Mouse (Mus musculus) thymus, adult 2 months (tissue): Measurements from ENCODE around the gene Pxt1. TPM values are rescaled to one million over a fixed set of nuclear protein-coding genes. Genes with fewer than 3 reads are reported as not detected.

ENCODE experiments used
- DNase-seq: peaks from one replicate; pipeline ENCODE4 v3.0.0; 2021
- H3K27ac ChIP-seq: fragments of 200-500 bp; 2 replicates; pipeline ENCODE4 v1.5.1; 2012; ENCODE audit warnings: low read length, control low read depth; ENCODE audit not compliant: control insufficient read depth, insufficient read depth
- H3K27me3 ChIP-seq: fragments of 200-500 bp; 2 replicates; pipeline ENCODE4 v1.6.1; 2012; ENCODE audit warnings: mild to moderate bottlenecking, low read length, moderate library complexity, mixed read lengths; ENCODE audit not compliant: control insufficient read depth, insufficient read depth
- H3K36me3 ChIP-seq: fragments of 200-500 bp; 2 replicates; pipeline ENCODE4 v1.6.1; 2012; ENCODE audit warnings: mild to moderate bottlenecking, low read length, moderate library complexity; ENCODE audit not compliant: control insufficient read depth, insufficient read depth
- H3K4me1 ChIP-seq: fragments of 200-500 bp; replicated peaks from 2 replicates; pipeline ENCODE4 v1.6.1; 2012; ENCODE audit warnings: low read length; ENCODE audit not compliant: control insufficient read depth, insufficient read depth
- H3K4me3 ChIP-seq: fragments of 200-500 bp; 2 replicates; pipeline ENCODE4 v1.5.1; 2012; ENCODE audit warnings: mild to moderate bottlenecking, low read length, control low read depth, moderate library complexity; ENCODE audit not compliant: control insufficient read depth, insufficient read depth
- CTCF ChIP-seq: fragments of 200-500 bp; IDR thresholded peaks from 2 replicates; pipeline ENCODE4 v1.5.1; 2012; ENCODE audit warnings: mild to moderate bottlenecking, control low read depth, low read length, moderate library complexity, borderline replicate concordance; ENCODE audit not compliant: control insufficient read depth, poor library complexity, insufficient read depth; ENCODE audit errors: extremely low read depth
- POLR2A ChIP-seq: fragments of 200-500 bp; IDR thresholded peaks from 2 replicates; pipeline ENCODE4 v1.6.1; 2012; ENCODE audit warnings: mild to moderate bottlenecking, low read length, control low read depth, moderate library complexity; ENCODE audit not compliant: control insufficient read depth, poor library complexity, insufficient read depth; ENCODE audit errors: extremely low read depth
- WGBS: fragments of 180-500 bp; shearing (Covaris S2); methylation state at CpG from one replicate; pipeline ENCODE4 v1.1.7; 2018; 5-methylcytosine and 5-hydroxymethylcytosine counted together
- polyA plus RNA-seq: library from polyadenylated mRNA; depleted of rRNA; stranded (reverse); fragments of >200 nt; gene quantifications from 2 replicates; pipeline ENCODE4 v1.2.3, GENCODE M21; 2012

The Pxt1 gene
- polyA plus RNA-seq, 1 experiment = 0.65 TPM

GRCm38 (mm10) chr17:28967021-28967610 is 23.5 kb upstream of the Pxt1 start:
- no peak overlapping the region for H3K4me3 ChIP-seq
- 12% methylated on average over 11 of the region's 11 CpGs for WGBS
- peaks cover 13% of the 10 kb centered on the region for H3K4me1 ChIP-seq
- DNase-seq = peak; percentile 12
- peak overlapping the region; percentile 22; the same call in 1 of the 2 replicates for H3K27ac ChIP-seq
- no peak for TF ChIP-seq POLR2A
- no peak for TF ChIP-seq CTCF
- no peaks in the 10 kb centered on the region for H3K27me3 ChIP-seq
- H3K36me3 ChIP-seq = peaks cover 75% of the 10 kb centered on the region

GRCm38 (mm10) chr17:28961596-28961995 is 18.0 kb upstream of the Pxt1 start:
- no peaks in the 10 kb centered on the region for H3K27me3 ChIP-seq
- no peak overlapping the region for H3K4me3 ChIP-seq
- H3K36me3 ChIP-seq = peaks cover 42% of the 10 kb centered on the region
- H3K27ac ChIP-seq = no peak overlapping the region
- 97% methylated on average over 10 of the region's 10 CpGs for WGBS
- TF ChIP-seq CTCF (no peak), POLR2A (no peak)
- peaks cover 3% of the 10 kb centered on the region for H3K4me1 ChIP-seq
- no peak for DNase-seq

- WGBS = 90% methylated on average over 10 of the region's 10 CpGs
- H3K27ac ChIP-seq = no peak overlapping the region
Observed at GRCm38 (mm10) chr17:28960597-28960996, 17.0 kb upstream of the Pxt1 start.

GRCm38 (mm10) chr17:28954416-28954815 is 10.8 kb upstream of the Pxt1 start:
- no peak for TF ChIP-seq POLR2A
- TF ChIP-seq CTCF = no peak
- H3K4me1 ChIP-seq = peaks cover 19% of the 10 kb centered on the region
- DNase-seq = no peak
- H3K27me3 ChIP-seq = no peaks in the 10 kb centered on the region
- no peak overlapping the region for H3K27ac ChIP-seq
- H3K36me3 ChIP-seq = no peaks in the 10 kb centered on the region
- no peak overlapping the region for H3K4me3 ChIP-seq
- WGBS = 54% methylated on average over 9 of the region's 9 CpGs

More at GRCm38 (mm10) chr17:28960597-28960996, 17.0 kb upstream of the Pxt1 start:
- TF ChIP-seq CTCF (no peak), POLR2A (no peak)
- DNase-seq = no peak
- Histone ChIP-seq H3K4me1 (no peaks in the 10 kb centered on the region), H3K36me3 (peaks cover 36% of the 10 kb centered on the region), H3K4me3 (no peak overlapping the region), H3K27me3 (no peaks in the 10 kb centered on the region)

- no peaks in the 10 kb centered on the region for H3K27me3 ChIP-seq
- TF ChIP-seq POLR2A (no peak), CTCF (no peak)
- H3K36me3 ChIP-seq = no peaks in the 10 kb centered on the region
- WGBS = 4% methylated on average over 9 of the region's 9 CpGs
- no peak for DNase-seq
- H3K4me1 ChIP-seq = peaks cover 19% of the 10 kb centered on the region
- no peak overlapping the region for H3K27ac ChIP-seq
- H3K4me3 ChIP-seq = peak overlapping the region; percentile 43
Observed at GRCm38 (mm10) chr17:28953251-28953650, 9.6 kb upstream of the Pxt1 start.

- H3K27me3 ChIP-seq = no peaks in the 10 kb centered on the region
- H3K4me1 ChIP-seq = peaks cover 19% of the 10 kb centered on the region
- peak within 1 kb of the TSS; percentile 79 for H3K4me3 ChIP-seq
- DNase-seq = peak; percentile 94
- WGBS = under 1% methylated on average over 80 of the region's 80 CpGs
- TF ChIP-seq CTCF (peak; percentile 42), POLR2A (peak; percentile 99)
- H3K36me3 ChIP-seq = no peaks in the 10 kb centered on the region
- H3K27ac ChIP-seq = peak within 1 kb of the TSS; percentile 85
Observed at GRCm38 (mm10) chr17:28951831-28952799, 8.5 kb upstream of the Pxt1 start, which contains the start of gene Kctd20. Gene Kctd20 (plus strand): TSS chr17:28951950.

- 53% methylated on average over 4 of the region's 4 CpGs for WGBS
- H3K27me3 ChIP-seq = no peaks in the 10 kb centered on the region
- H3K4me3 ChIP-seq = no peak overlapping the region
- H3K36me3 ChIP-seq = no peaks in the 10 kb centered on the region
- no peak for DNase-seq
- no peak for TF ChIP-seq POLR2A
- no peak for TF ChIP-seq CTCF
- H3K4me1 ChIP-seq = peaks cover 19% of the 10 kb centered on the region
- no peak overlapping the region for H3K27ac ChIP-seq
Observed at GRCm38 (mm10) chr17:28950751-28951150, 7.1 kb upstream of the Pxt1 start.
